Mouse (Mus musculus) heart, adult 2 months (tissue): ENCODE data around the gene Zfp788. TPM values are rescaled to one million over a fixed set of nuclear protein-coding genes. Genes with fewer than 3 reads are reported as not detected.
"Not testable (repeated sequence)": the region's sequence is repeated elsewhere in the genome, so short reads cannot be mapped to it uniquely, and the experiment has no call there.

Experiments
- DNase-seq, 2 experiments: peaks; one replicate each; pipeline ENCODE4 v3.0.0; 2021
- H3K27ac ChIP-seq: fragments of 200-600 bp; 2 replicates; pipeline ENCODE4 v1.8.1; 2022
- H3K27me3 ChIP-seq: fragments of 200-500 bp; 2 replicates; pipeline ENCODE4 v1.6.1; 2012; ENCODE audit warnings: mild to moderate bottlenecking, low read length, inconsistent platforms, mixed read lengths; ENCODE audit not compliant: control insufficient read depth, insufficient read depth
- H3K36me3 ChIP-seq: fragments of 200-500 bp; 2 replicates; pipeline ENCODE4 v1.6.1; 2012; ENCODE audit warnings: low read length, inconsistent platforms; ENCODE audit not compliant: control insufficient read depth, insufficient read depth
- H3K4me1 ChIP-seq: fragments of 200-500 bp; 2 replicates; pipeline ENCODE4 v1.6.1; 2011; ENCODE audit warnings: low read length; ENCODE audit not compliant: control insufficient read depth, insufficient read depth
- H3K4me3 ChIP-seq: fragments of 200-600 bp; 2 replicates; pipeline ENCODE4 v1.8.1; 2022
- H3K79me2 ChIP-seq: fragments of 200-500 bp; replicated peaks from 2 replicates; pipeline ENCODE4 v1.6.1; 2012; ENCODE audit warnings: mild to moderate bottlenecking, inconsistent platforms, low read length, moderate library complexity, mixed read lengths; ENCODE audit not compliant: control insufficient read depth, insufficient read depth
- H3K9ac ChIP-seq: fragments of 200-500 bp; 2 replicates; pipeline ENCODE4 v1.6.1; 2012; ENCODE audit warnings: low read depth, mild to moderate bottlenecking, control low read depth, inconsistent platforms, low read length, mixed read lengths
- CTCF ChIP-seq: fragments of 200-600 bp; IDR thresholded peaks from 2 replicates; pipeline ENCODE4 v1.8.1; 2022; ENCODE audit warnings: antibody characterized with exemption, mild to moderate bottlenecking, moderate library complexity
- EP300 ChIP-seq: fragments of 200-500 bp; IDR thresholded peaks from 2 replicates; pipeline ENCODE4 v1.6.1; 2011; ENCODE audit warnings: low read depth, low read length, control low read depth; ENCODE audit not compliant: insufficient read depth
- POLR2A ChIP-seq: fragments of 200-500 bp; IDR thresholded peaks from 2 replicates; pipeline ENCODE4 v1.6.1; 2011; ENCODE audit warnings: mild to moderate bottlenecking, low read depth, low read length, control low read depth; ENCODE audit not compliant: insufficient read depth
- WGBS: fragments of 180-500 bp; shearing (Covaris S2); methylation state at CpG from one replicate; pipeline ENCODE4 v1.1.7; 2018; 5-methylcytosine and 5-hydroxymethylcytosine counted together
- intact Hi-C: fragments of 180-260 bp; cut with DNase I; formaldehyde crosslinking; loops from one replicate; pipeline ENCODE4 v1.15.1; 2025
- polyA plus RNA-seq: library from polyadenylated mRNA; depleted of rRNA; stranded (reverse); fragments of >200 nt; gene quantifications from 2 replicates; pipeline ENCODE4 v1.2.3, GENCODE M21; 2012; rRNA removed
- total RNA-seq, 2 experiments: library from RNA; stranded (reverse); gene quantifications; 2 replicates each; pipeline ENCODE4 v1.2.3; 2021

Zfp788 gene
- total and polyA plus RNA-seq, 3 experiments: 0.90 to 10.4 (median 8.5) TPM

- Histone ChIP-seq H3K9ac (no peak overlapping the region), H3K27ac (no peak overlapping the region), H3K36me3 (peaks cover 2% of the 10 kb centered on the region; the same call in 1 of the 2 replicates), H3K4me3 (no peak overlapping the region), H3K4me1 (no peaks in the 10 kb centered on the region), H3K27me3 (no peaks in the 10 kb centered on the region), H3K79me2 (no peaks in the 10 kb centered on the region)
- no peak for DNase-seq
- 73% methylated on average over 3 of the region's 3 CpGs for WGBS
- no peak for TF ChIP-seq POLR2A
- TF ChIP-seq EP300: no peak
- TF ChIP-seq CTCF: no peak
- intact Hi-C loops: no loop called here
Measured at GRCm38 (mm10) chr7:41611654-41612053, 21.3 kb upstream of the Zfp788 start.

- DNase-seq, H3K79me2 ChIP-seq, intact Hi-C loops, H3K4me3 ChIP-seq, H3K27me3 ChIP-seq, H3K9ac ChIP-seq, H3K36me3 ChIP-seq, H3K4me1 ChIP-seq, H3K27ac ChIP-seq: not testable (repeated sequence)
- 100% methylated on average over 1 of the region's 1 CpGs for WGBS
Measured at GRCm38 (mm10) chr7:41616241-41616640, 16.8 kb upstream of the Zfp788 start.

DNA sequence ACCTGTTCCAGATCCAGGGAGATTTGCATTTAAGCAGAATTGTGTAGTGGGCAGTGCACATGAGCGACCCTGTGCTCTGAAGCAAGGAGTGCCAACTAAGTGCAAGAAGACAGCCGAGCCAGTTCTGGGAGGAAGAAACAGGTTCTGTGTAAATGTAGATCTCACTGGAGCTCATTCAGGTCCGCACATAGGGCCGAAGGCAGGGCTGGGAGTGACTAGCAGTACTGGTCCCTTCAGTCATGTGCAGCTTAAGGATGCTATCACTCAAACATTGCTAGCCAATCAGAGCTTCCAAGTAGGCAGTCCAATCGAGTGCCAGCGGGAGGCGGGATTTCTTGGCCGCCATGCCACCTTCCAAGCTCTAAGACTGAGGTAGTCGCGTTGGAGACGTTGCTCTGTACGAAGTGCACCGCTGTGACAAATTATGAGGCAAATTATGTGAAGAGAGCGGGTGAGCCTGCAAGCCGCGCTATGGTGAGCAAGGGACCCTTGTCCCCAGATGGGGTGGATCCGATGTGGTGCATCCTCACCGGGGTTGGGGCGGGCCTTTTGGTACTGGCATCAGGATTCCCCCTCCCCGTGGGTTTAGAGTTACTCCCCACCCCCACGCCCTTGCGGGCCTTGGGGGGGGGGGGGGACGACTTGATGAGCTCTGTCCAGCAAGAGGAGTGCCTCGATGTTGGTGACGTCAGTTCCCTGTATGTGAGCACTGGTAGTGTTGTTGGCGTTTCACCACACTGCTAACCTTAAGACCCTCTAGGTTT, 400 bp downstream of the Zfp788 start:
- Histone ChIP-seq H3K4me3 (peak overlapping the region; percentile 85), H3K4me1 (no peaks in the 10 kb centered on the region), H3K36me3 (peaks cover 4% of the 10 kb centered on the region), H3K27ac (peak overlapping the region; percentile 89), H3K79me2 (no peaks in the 10 kb centered on the region), H3K27me3 (no peaks in the 10 kb centered on the region), H3K9ac (peak overlapping the region; percentile 84)
- TF ChIP-seq POLR2A: peak; percentile 75
- no peak for TF ChIP-seq EP300
- peak; percentile 88 to 92 for DNase-seq
- WGBS: under 1% methylated on average over 26 of the region's 26 CpGs
- intact Hi-C loops: loop anchor here (2.0 to 10.0 kb wide), 4 partner anchors 36 to 1671 kb away; partner anchors contain the start of genes 2610021A01Rik, AI987944, AW146154 and Gm20449

GRCm38 (mm10) chr7:41674326-41674725, 41.3 kb downstream of the Zfp788 start:
- WGBS: 35% methylated on average over 1 of the region's 1 CpGs
- H3K9ac ChIP-seq, H3K79me2 ChIP-seq, H3K27ac ChIP-seq, DNase-seq, intact Hi-C loops, H3K4me1 ChIP-seq, H3K27me3 ChIP-seq, H3K36me3 ChIP-seq, H3K4me3 ChIP-seq: not testable (repeated sequence)

Other genes with a start within 250 kb of the Zfp788 start
- gene AI987944, start 239.8 kb upstream of the Zfp788 start, total RNA-seq: 10 to 100 TPM; 10.1 to 10.6 TPM
- 3.5 and 6.5 TPM in 2 replicates for gene AI987944, start 239.8 kb upstream of the Zfp788 start, polyA plus RNA-seq
- under 1 TPM; 0.16 to 0.20 TPM for gene Vmn2r57, start 184.5 kb upstream of the Zfp788 start, total RNA-seq
- 0.23 and 0.25 TPM in 2 replicates for gene Vmn2r57, start 184.5 kb upstream of the Zfp788 start, polyA plus RNA-seq
- gene Gm20449, start 133.8 kb upstream of the Zfp788 start, total RNA-seq: under 1 TPM; 0.08 to 0.09 TPM
- gene Gm20449, start 133.8 kb upstream of the Zfp788 start, polyA plus RNA-seq: 0.04 and 0.20 TPM in 2 replicates
- 1 to 10 TPM; 3.3 to 5.2 TPM for gene AW146154, start 133.3 kb upstream of the Zfp788 start, total RNA-seq
- gene AW146154, start 133.3 kb upstream of the Zfp788 start, polyA plus RNA-seq: 2.2 and 4.9 TPM in 2 replicates
- gene Gm6871, start 59.5 kb upstream of the Zfp788 start, total RNA-seq: under 1 TPM in 1 of 2 experiments, not detected in 1; 0.16 TPM
- not detected in 2 replicates for gene Gm6871, start 59.5 kb upstream of the Zfp788 start, polyA plus RNA-seq
- 1 to 10 TPM; 8.5 to 9.2 TPM for gene 2610021A01Rik, start 34.0 kb upstream of the Zfp788 start, total RNA-seq
- gene 2610021A01Rik, start 34.0 kb upstream of the Zfp788 start, polyA plus RNA-seq: 3.4 and 4.4 TPM in 2 replicates
- not detected for gene Vmn2r58, start 239.5 kb downstream of the Zfp788 start, total RNA-seq
- gene Vmn2r58, start 239.5 kb downstream of the Zfp788 start, polyA plus RNA-seq: not detected in 2 replicates